Mouse (Mus musculus): Measurements from ENCODE around the gene Fto. TPM values are rescaled to one million over a fixed set of nuclear protein-coding genes. Genes with fewer than 3 reads are reported as not detected.
A peak's percentile ranks its signal among the peaks of the same experiment; 100 is the strongest.

Fto gene
- total and polyA plus RNA-seq, 2 experiments from 2014 or later: 86.8 to 122 TPM

GRCm38 (mm10) chr8:91612387-91613130 lies 299.2 kb downstream of the Fto start:
- 30% methylated on average over 18 of the region's 18 CpGs for WGBS
- H3K4me2 ChIP-seq (ENCODE audit: low read depth): no peak overlapping the region
- no peak overlapping the region for H3K9ac ChIP-seq
- H3K27me3 ChIP-seq (ENCODE audit: insufficient read depth, low read length): no peaks in the 10 kb centered on the region
- peaks cover 6% of the 10 kb centered on the region for H3K4me1 ChIP-seq (ENCODE audit: insufficient read depth)
- DNase-seq (no peak), ATAC-seq (no peak; the same call in 1 of the 2 replicates)
- TF ChIP-seq CTCF (IDR thresholded peaks at IDR 0.05; ENCODE audit: low read depth): no peak
- H3K36me3 ChIP-seq (ENCODE audit: insufficient read depth): no peaks in the 10 kb centered on the region
- H3K27ac ChIP-seq (ENCODE audit: low read depth, low read length): no peak overlapping the region
- no peak overlapping the region for H3K4me3 ChIP-seq (ENCODE audit: low read depth, low read length)
- H3K9me3 ChIP-seq (ENCODE audit: low read length): no peaks in the 10 kb centered on the region

DNA sequence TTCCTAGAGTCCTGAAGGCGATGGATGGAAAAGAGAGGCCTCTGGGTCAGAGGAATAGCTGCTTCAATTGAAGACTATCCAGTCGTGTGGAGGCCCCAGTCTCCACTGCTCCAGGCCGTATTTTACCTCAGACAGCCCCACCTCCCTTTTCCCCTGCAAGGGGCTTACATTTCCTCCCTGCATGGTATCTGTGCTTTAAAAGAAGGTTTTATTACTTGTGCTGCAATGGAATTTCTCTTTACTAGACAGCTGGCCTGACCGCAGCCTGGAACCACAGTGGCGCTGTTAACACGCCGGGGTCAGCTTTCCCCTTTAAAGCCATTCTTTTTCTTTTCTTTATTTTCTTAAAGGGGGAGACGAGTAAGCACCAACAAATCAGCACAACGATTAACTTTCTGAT lies 300.3 kb downstream of the Fto start:
- 59% methylated on average over 9 of the region's 9 CpGs for WGBS
- peaks cover 13% of the 10 kb centered on the region for H3K4me1 ChIP-seq (ENCODE audit: insufficient read depth)

DNA sequence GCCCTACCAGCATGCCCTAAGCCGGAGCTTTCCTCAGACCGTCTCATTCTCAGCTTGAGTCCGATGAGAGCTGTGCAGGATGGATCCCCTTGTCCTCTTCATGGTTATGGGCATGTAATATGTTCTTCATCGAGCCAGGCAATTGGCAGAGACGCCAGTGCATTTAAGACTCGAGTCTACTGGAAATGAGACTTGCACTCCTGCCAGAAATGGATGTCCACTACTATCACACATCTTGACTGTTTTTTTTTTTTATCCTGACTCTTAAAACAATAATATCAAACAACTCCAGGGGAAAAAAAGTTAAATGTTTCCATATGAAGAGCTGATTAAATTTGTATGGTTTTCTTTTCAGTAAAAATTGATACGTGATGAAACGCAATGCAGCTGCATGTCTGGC lies 301.9 kb downstream of the Fto start:
- no peak overlapping the region for H3K27ac ChIP-seq (ENCODE audit: low read depth, low read length)
- peaks cover 13% of the 10 kb centered on the region for H3K4me1 ChIP-seq (ENCODE audit: insufficient read depth)
- WGBS: 87% methylated on average over 8 of the region's 8 CpGs
- no peak overlapping the region for H3K4me2 ChIP-seq (ENCODE audit: low read depth)
- no peak overlapping the region for H3K4me3 ChIP-seq (ENCODE audit: low read depth, low read length)
- DNase-seq (no peak), ATAC-seq (no peak)
- no peak overlapping the region for H3K9ac ChIP-seq
- TF ChIP-seq CTCF (IDR thresholded peaks at IDR 0.05; ENCODE audit: low read depth): no peak
- H3K27me3 ChIP-seq (ENCODE audit: insufficient read depth, low read length): no peaks in the 10 kb centered on the region
- no peaks in the 10 kb centered on the region for H3K36me3 ChIP-seq (ENCODE audit: insufficient read depth)
- no peaks in the 10 kb centered on the region for H3K9me3 ChIP-seq (ENCODE audit: low read length)

More for the DNA sequence above, 300.3 kb downstream of the Fto start:
- ATAC-seq: no peak
- Histone ChIP-seq H3K36me3 (ENCODE audit: insufficient read depth) (no peaks in the 10 kb centered on the region), H3K27me3 (ENCODE audit: insufficient read depth, low read length) (no peaks in the 10 kb centered on the region), H3K4me2 (ENCODE audit: low read depth) (no peak overlapping the region), H3K4me3 (ENCODE audit: low read depth, low read length) (no peak overlapping the region), H3K27ac (ENCODE audit: low read depth, low read length) (no peak overlapping the region), H3K9me3 (ENCODE audit: low read length) (no peaks in the 10 kb centered on the region), H3K9ac (no peak overlapping the region)
- DNase-seq: no peak
- no peak for TF ChIP-seq CTCF (IDR thresholded peaks at IDR 0.05; ENCODE audit: low read depth)

DNA sequence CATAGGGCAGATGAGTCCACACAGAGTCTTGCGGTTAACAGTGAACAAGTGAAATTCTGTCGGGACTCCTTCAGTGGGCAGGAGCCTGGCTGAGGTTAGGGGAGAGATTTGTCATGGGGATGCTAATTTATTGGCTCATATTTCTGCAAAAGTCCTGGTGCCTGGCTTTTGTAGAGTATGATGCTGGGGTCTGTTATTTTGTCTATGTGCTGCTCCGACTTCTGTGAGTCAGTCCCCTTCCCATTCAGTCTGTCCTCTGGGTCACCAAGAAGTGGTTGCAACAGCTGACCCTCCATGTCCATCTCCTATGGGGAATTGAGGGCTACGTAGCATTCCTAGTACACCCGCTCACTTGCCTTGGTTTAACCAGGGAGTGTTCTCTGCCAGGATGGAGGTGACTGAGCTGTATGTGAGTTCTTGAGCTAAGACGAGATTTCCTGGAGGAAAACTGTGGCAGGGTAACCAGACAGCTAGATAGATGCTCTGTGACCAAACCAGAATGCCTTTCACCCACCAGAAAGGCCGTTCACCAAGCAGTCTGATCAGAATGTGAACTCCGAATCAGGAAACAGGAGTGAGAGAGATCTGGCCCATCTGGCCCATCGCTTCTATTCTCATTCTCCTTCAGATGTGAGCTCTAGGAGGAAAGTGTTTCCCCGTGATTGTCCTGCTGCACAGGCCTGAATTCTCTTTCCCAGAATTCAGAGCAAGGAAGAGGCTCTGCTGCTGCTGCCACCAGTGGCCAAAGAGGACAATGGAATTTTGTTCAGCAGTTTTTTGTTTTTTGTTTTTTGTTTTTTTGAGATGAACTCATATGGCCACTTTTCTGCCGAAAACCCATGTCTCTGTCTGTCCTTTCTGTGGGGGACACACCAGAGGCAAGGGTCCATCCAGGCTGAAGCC lies 302.7 kb downstream of the Fto start:
- peak; percentile 18; the same call in 1 of the 2 replicates for TF ChIP-seq CTCF (IDR thresholded peaks at IDR 0.05; ENCODE audit: low read depth)
- Histone ChIP-seq H3K36me3 (ENCODE audit: insufficient read depth) (no peaks in the 10 kb centered on the region), H3K9ac (no peak overlapping the region), H3K4me1 (ENCODE audit: insufficient read depth) (peaks cover 13% of the 10 kb centered on the region), H3K27ac (ENCODE audit: low read depth, low read length) (no peak overlapping the region), H3K4me3 (ENCODE audit: low read depth, low read length) (no peak overlapping the region), H3K9me3 (ENCODE audit: low read length) (no peaks in the 10 kb centered on the region), H3K27me3 (ENCODE audit: insufficient read depth, low read length) (no peaks in the 10 kb centered on the region), H3K4me2 (ENCODE audit: low read depth) (no peak overlapping the region)
- DNase-seq (no peak), ATAC-seq (no peak)
- WGBS: 87% methylated on average over 11 of the region's 11 CpGs

- no peak for TF ChIP-seq CTCF (IDR thresholded peaks at IDR 0.05; ENCODE audit: low read depth)
- no peaks in the 10 kb centered on the region for H3K36me3 ChIP-seq (ENCODE audit: insufficient read depth)
- no peak overlapping the region for H3K9ac ChIP-seq
- H3K4me2 ChIP-seq (ENCODE audit: low read depth): peak overlapping the region; percentile 15; the same call in 1 of the 2 replicates
- H3K4me1 ChIP-seq (ENCODE audit: insufficient read depth): peaks cover 13% of the 10 kb centered on the region
- 34% methylated on average over 5 of the region's 5 CpGs for WGBS
- no peak overlapping the region; the same call in 1 of the 2 replicates for H3K27ac ChIP-seq (ENCODE audit: low read depth, low read length)
- H3K9me3 ChIP-seq (ENCODE audit: low read length): no peaks in the 10 kb centered on the region
- no peak overlapping the region for H3K4me3 ChIP-seq (ENCODE audit: low read depth, low read length)
- ATAC-seq (peak; percentile 75), DNase-seq (peak; percentile 22)
- no peaks in the 10 kb centered on the region for H3K27me3 ChIP-seq (ENCODE audit: insufficient read depth, low read length)
These were observed 304.4 kb downstream of the Fto start for GRCm38 (mm10) chr8:91617772-91618171.

- H3K27ac ChIP-seq (ENCODE audit: low read depth, low read length): no peak overlapping the region
- H3K4me1 ChIP-seq (ENCODE audit: insufficient read depth): peaks cover 13% of the 10 kb centered on the region
- H3K9ac ChIP-seq: no peak overlapping the region
- no peak for ATAC-seq
- TF ChIP-seq CTCF (IDR thresholded peaks at IDR 0.05; ENCODE audit: low read depth): no peak
- H3K36me3 ChIP-seq (ENCODE audit: insufficient read depth): no peaks in the 10 kb centered on the region
- 33% methylated on average over 12 of the region's 12 CpGs for WGBS
- no peak overlapping the region for H3K4me3 ChIP-seq (ENCODE audit: low read depth, low read length)
- no peak for DNase-seq
- H3K4me2 ChIP-seq (ENCODE audit: low read depth): no peak overlapping the region
- no peaks in the 10 kb centered on the region for H3K27me3 ChIP-seq (ENCODE audit: insufficient read depth, low read length)
- no peaks in the 10 kb centered on the region for H3K9me3 ChIP-seq (ENCODE audit: low read length)
These were observed 309.4 kb downstream of the Fto start for GRCm38 (mm10) chr8:91622757-91623156.
